Comparison of ENCODE assay signal across 8 mouse cellular contexts in genomic region chr3:99240811-99241738, GRCm38 (mm10). TPM values are rescaled to one million over a fixed set of nuclear protein-coding genes. Genes with fewer than 3 reads are reported as not detected.
DNase-seq lines count a peak whose midpoint lies in the region; ATAC-seq lines count a peak whose summit lies in the region.

No protein-coding gene starts in this region.

- H3K27ac ChIP-seq in kidney, embryonic 14.5 days (ENCODE audit: low read depth, low read length): no peak overlapping the region
- no peak overlapping the region for H3K27ac ChIP-seq in hindbrain, embryonic 16.5 days (ENCODE audit: low read depth, low read length)
- H3K27ac ChIP-seq in neural tube, embryonic 11.5 days (ENCODE audit: low read depth, low read length): no peak overlapping the region

- 1% methylated on average over 50 of the region's 50 CpGs for WGBS in kidney, embryonic 14.5 days
- WGBS in hindbrain, embryonic 16.5 days: 1% methylated on average over 49 of the region's 50 CpGs
- under 1% methylated on average over 50 of the region's 50 CpGs for WGBS in neural tube, embryonic 11.5 days

- peaks cover 97% of the 10 kb centered on the region for H3K27me3 ChIP-seq in kidney, embryonic 14.5 days (ENCODE audit: control insufficient read depth, insufficient read depth, low read length)
- H3K27me3 ChIP-seq in hindbrain, embryonic 16.5 days (replicated peaks; ENCODE audit: control insufficient read depth, insufficient read depth, low read length): peaks cover 83% of the 10 kb centered on the region
- peaks cover 100% of the 10 kb centered on the region for H3K27me3 ChIP-seq in neural tube, embryonic 11.5 days (ENCODE audit: control insufficient read depth, insufficient read depth, low read length)

- no peaks in the 10 kb centered on the region for H3K4me1 ChIP-seq in kidney, embryonic 14.5 days (ENCODE audit: control insufficient read depth, insufficient read depth, low read length)
- peaks cover 2% of the 10 kb centered on the region; the same call in 1 of the 2 replicates for H3K4me1 ChIP-seq in hindbrain, embryonic 16.5 days (ENCODE audit: control insufficient read depth, insufficient read depth, low read depth, low read length)
- no peaks in the 10 kb centered on the region for H3K4me1 ChIP-seq in neural tube, embryonic 11.5 days (ENCODE audit: control insufficient read depth, insufficient read depth, low read length)

- no peak overlapping the region for H3K9ac ChIP-seq in kidney, embryonic 14.5 days (ENCODE audit: low read depth, low read length)
- H3K9ac ChIP-seq in hindbrain, embryonic 16.5 days (ENCODE audit: low read depth, low read length): no peak overlapping the region
- no peak overlapping the region for H3K9ac ChIP-seq in neural tube, embryonic 11.5 days (ENCODE audit: low read length)

- H3K4me2 ChIP-seq in kidney, embryonic 14.5 days (replicated peaks; ENCODE audit: low read depth, low read length): peak overlapping the region; percentile 1; the same call in 1 of the 2 replicates
- peak overlapping the region; percentile 31 for H3K4me2 ChIP-seq in hindbrain, embryonic 16.5 days (ENCODE audit: low read length)
- peak overlapping the region; percentile 27; the same call in 1 of the 2 replicates for H3K4me2 ChIP-seq in neural tube, embryonic 11.5 days (ENCODE audit: low read depth)

- H3K9me3 ChIP-seq in kidney, embryonic 14.5 days (ENCODE audit: control insufficient read depth, low read length): no peaks in the 10 kb centered on the region
- H3K9me3 ChIP-seq in hindbrain, embryonic 16.5 days (ENCODE audit: control insufficient read depth, low read length): no peaks in the 10 kb centered on the region
- H3K9me3 ChIP-seq in neural tube, embryonic 11.5 days (ENCODE audit: control insufficient read depth, low read length): no peaks in the 10 kb centered on the region

- no peaks in the 10 kb centered on the region for H3K36me3 ChIP-seq in kidney, embryonic 14.5 days (ENCODE audit: control insufficient read depth, insufficient read depth, low read length)
- H3K36me3 ChIP-seq in hindbrain, embryonic 16.5 days (ENCODE audit: control insufficient read depth, insufficient read depth, low read length): no peaks in the 10 kb centered on the region
- no peaks in the 10 kb centered on the region for H3K36me3 ChIP-seq in neural tube, embryonic 11.5 days (ENCODE audit: control insufficient read depth, insufficient read depth, low read length)

- peak overlapping the region; percentile 15 for H3K4me3 ChIP-seq in kidney, embryonic 14.5 days (ENCODE audit: low read length)
- peak overlapping the region; percentile 14; the same call in 1 of the 2 replicates for H3K4me3 ChIP-seq in hindbrain, embryonic 16.5 days (ENCODE audit: low read length)
- H3K4me3 ChIP-seq in neural tube, embryonic 11.5 days (ENCODE audit: low read depth, low read length): no peak overlapping the region

- ATAC-seq in kidney, embryonic 14.5 days (ENCODE audit: low FRiP score, low TSS enrichment): no peak
- no peak for ATAC-seq in hindbrain, embryonic 16.5 days
- 0 out of 2 replicates have a peak, but pooled peaks have one; percentile 11 for ATAC-seq in neural tube, embryonic 11.5 days (ENCODE audit: insufficient read depth, low FRiP score, low TSS enrichment)

- no peak for DNase-seq in kidney, adult 8-10 months
- peak; percentile 63 for DNase-seq in embryo, embryonic 10.5 days (ENCODE audit: low spot score)
- DNase-seq in neural tube, embryonic 11.5 days (ENCODE audit: low spot score): peak; percentile 64
- no peak for DNase-seq in left cerebral cortex, adult 9 months (ENCODE audit: low spot score in 2 of 2)
- DNase-seq in left cerebral cortex, adult 18-20 months (ENCODE audit: low spot score in 2 of 2): no peak
- no peak for DNase-seq in urinary bladder, postnatal 14 days (ENCODE audit: low spot score)

RNA-seq across cellular contexts. Expression of gene Tbx15, which starts 0.9 kb away (rescaled TPM):
- polyA plus RNA-seq in kidney, embryonic 14.5 days (2014; fragmentation: Nextera tagmentation; extraction: Ambion mirVana): 0.09 TPM in 1 of 2 replicates, not detected in the other
- 0.66 and 1.0 TPM in 2 replicates for polyA plus RNA-seq in hindbrain, embryonic 16.5 days (2015; fragmentation: Nextera tagmentation; extraction: Ambion mirVana)
- 2.1 and 2.6 TPM in 2 replicates for polyA plus RNA-seq in neural tube, embryonic 11.5 days (2014; fragmentation: Nextera tagmentation; extraction: Ambion mirVana)
- total RNA-seq in left cerebral cortex, adult 18-20 months (2021): 1 to 10 TPM; 1.2 to 1.9 TPM

Comparison
In these comparisons a context has a peak if more than half of its experiments do, and no peak if none do; other contexts are left out.
1. DNase-seq: peak in embryo, embryonic 10.5 days (single experiment) and neural tube, embryonic 11.5 days (single experiment); none in kidney, adult 8-10 months (0 of 2), left cerebral cortex, adult 9 months (0 of 2), left cerebral cortex, adult 18-20 months (0 of 2) and urinary bladder, postnatal 14 days (single experiment).
2. Peak in every context shown above with its lines, with median percentiles within 50 percentile points of each other: H3K4me2 ChIP-seq.